Mouse (Mus musculus): ENCODE measurements around the gene Ptrh2.

DNA sequence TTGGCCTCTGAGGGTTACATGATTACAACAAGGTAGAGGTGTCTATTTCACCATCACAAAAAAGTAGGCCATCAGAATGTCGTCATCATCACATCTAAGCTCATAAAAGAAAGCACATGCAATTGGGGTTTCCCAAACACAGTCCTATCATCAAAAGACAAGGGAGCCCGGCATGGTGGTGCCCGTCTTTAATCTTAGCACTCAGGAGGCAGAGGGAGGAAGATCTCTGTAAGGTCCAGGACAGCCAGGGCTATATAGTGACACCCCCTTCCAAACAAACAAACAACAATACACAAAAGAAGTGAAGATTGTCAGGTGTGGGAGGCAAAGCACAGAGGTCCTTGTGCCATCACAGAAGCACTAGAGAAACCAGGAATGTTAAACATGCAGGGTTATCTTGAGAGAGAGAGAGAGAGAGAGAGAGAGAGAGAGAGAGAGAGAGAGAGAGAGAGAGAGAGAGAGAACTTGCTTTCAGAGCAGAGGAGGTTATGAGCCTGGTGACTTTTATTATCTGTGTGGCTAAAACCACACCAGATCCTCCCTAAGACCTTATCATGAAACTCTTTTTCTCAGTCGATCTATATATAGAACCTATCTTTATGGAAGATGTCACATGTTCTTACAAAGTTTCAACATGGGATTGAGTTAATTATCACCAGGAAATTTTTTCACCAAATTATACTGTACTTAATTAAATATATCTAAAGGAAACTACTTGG is 26.8 kb upstream of the Ptrh2 start:
- no peak for TF ChIP-seq POLR2A (IDR thresholded peaks at IDR 0.05; ENCODE audit: extremely low read depth, insufficient read depth, low read length)
- TF ChIP-seq CTCF (IDR thresholded peaks at IDR 0.05; ENCODE audit: low read depth, low read length) = no peak

Measured in liver, adult 2 months (tissue).